24 mouse cellular contexts compared by ENCODE assay signal in the genomic region with DNA sequence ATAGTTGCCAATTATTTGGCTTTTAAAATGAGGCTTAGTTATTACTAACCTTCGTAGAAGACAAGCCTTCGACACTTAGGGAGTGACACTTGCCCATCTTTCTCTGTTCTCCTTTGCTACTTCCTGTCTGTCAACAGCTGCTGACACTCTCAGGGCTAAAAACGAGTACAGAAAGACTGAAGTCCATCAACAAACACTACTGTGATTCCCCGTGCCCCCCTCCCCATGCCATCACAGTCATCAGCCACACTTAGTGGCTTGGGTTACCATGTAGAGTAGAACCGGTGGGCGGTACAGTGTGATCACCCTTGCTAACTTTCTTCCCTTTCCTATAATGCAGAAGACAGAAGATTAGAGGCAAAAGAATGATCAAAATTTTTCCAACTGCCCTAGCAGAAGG.
DNase-seq lines count a peak whose midpoint lies in the region; TF ChIP-seq lines count a peak whose summit lies in the region.
"Had no signal": no experiment of that assay in that cellular context is flagged by ENCODE, and none has a peak within 500 bp of the region (broad histone marks: within the 10 kb centered on the region; RNA-seq: fewer than 3 reads in every experiment).

No protein-coding gene starts in this region.

- no peak for DNase-seq in gastrocnemius, adult 2 months
- no peak for DNase-seq in gastrocnemius, adult 18-20 months (ENCODE audit: low spot score)
- DNase-seq in lung, postnatal 36 days: peak; percentile 31
- DNase-seq in lung, postnatal 14 days: no peak
- DNase-seq in skeletal muscle tissue, adult 2 months (ENCODE audit: low read depth, low spot score): peak; percentile 11
- DNase-seq in adrenal gland, postnatal 14 days: no peak
- no peak for DNase-seq in cerebellum, postnatal 4 days (ENCODE audit: low spot score in 2 of 2)
- DNase-seq in c-Kit-positive CD71-positive TER-119-positive erythroid progenitor cells, embryonic 14.5 days (ENCODE audit: low spot score): no peak
- DNase-seq: adrenal gland, postnatal 25 days; cerebellum, adult 11-12 months; cerebellum, postnatal 14 days; gastrocnemius, postnatal 25 days; heart, postnatal 4 days; kidney, adult 8-10 months; kidney, postnatal 10 days; layer of hippocampus, postnatal 36 days; lung, embryonic 14.5 days; midbrain, embryonic 14.5 days; retina, postnatal 1 day had no signal

- TF ChIP-seq CTCF in gastrocnemius, adult 2 months (IDR thresholded peaks at IDR 0.05): no peak

- intact Hi-C loops in gastrocnemius, adult 2 months (cut with DNase I): no loop called here

- H3K27ac ChIP-seq in gastrocnemius, adult 2 months: 0 out of 2 replicates have a peak overlapping the region, but pooled peaks have one; percentile 0
- H3K27ac ChIP-seq: forebrain, embryonic 15.5 days; heart, embryonic 15.5 days; hindbrain, embryonic 14.5 days; limb, embryonic 12.5 days; neural tube, embryonic 12.5 days had no signal

- no peak overlapping the region for H3K4me3 ChIP-seq in gastrocnemius, adult 2 months
- H3K4me3 ChIP-seq: forebrain, embryonic 15.5 days; heart, embryonic 15.5 days; limb, embryonic 12.5 days; neural tube, embryonic 12.5 days had no signal

Comparison
In these comparisons a context has a peak if more than half of its experiments do, and no peak if none do; other contexts are left out.
1. DNase-seq: peak in lung, postnatal 36 days (single experiment) and skeletal muscle tissue, adult 2 months (single experiment); none in gastrocnemius, adult 2 months (single experiment), gastrocnemius, adult 18-20 months (single experiment), lung, postnatal 14 days (single experiment), adrenal gland, postnatal 14 days (single experiment), cerebellum, postnatal 4 days (0 of 2) and c-Kit-positive CD71-positive TER-119-positive erythroid progenitor cells, embryonic 14.5 days (single experiment).